Mouse (Mus musculus): ENCODE data around the gene Cstf1. TPM values are rescaled to one million over a fixed set of nuclear protein-coding genes. Genes with fewer than 3 reads are reported as not detected.
A peak's percentile ranks its signal among the peaks of the same experiment; 100 is the strongest.

Gene Cstf1
- polyA plus RNA-seq (2015; fragmentation: Nextera tagmentation; extraction: Ambion mirVana) = 39.4 and 39.5 TPM in 2 replicates

DNA sequence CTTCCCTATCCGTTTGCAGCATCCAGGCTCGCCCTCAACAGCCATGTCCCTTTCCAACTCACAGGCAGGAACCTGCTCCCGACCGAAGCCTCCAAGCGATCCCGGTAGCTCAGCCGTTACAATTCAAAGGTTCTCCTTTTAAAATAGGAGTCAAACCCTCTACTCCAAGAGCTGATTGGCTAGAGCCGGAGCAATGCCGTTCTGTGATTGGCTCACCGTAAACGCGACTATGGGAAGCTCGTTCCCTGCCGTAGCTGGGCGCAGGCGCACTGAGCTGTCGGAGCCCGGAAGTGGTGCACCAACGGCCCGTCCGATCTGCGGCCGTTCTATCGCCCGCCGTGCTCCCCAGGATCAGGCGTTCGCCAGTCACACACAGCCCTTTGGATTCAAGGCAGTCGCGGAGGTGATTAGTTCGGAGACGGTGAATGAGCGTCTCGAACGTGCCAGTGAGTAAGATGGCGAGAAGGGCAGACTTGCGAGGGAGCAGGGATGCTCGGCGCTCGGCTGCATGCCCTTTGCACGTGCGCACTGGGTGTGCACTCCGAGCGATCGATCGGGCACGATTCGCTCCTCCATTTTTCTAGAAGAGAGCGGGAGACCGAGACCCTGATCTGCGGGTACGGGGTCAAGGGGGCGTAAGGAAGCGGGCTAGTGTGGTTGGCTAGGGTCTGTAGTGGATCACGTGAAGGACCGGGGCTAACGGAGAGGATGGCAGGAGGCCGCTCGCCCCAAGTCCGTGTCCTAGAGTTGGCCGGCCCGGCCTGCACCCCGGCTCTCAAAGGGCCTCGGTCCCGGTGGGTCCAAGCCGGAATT, at the start of gene Cstf1, which contains the start of gene Aurka:
Gene Cstf1 (plus strand): TSS at position 271 of the 813 bp plus-strand sequence.
Gene Aurka (minus strand): TSS at position 125 of the 813 bp plus-strand sequence.
- H3K36me3 ChIP-seq = peaks cover 58% of the 10 kb centered on the region
- WGBS = under 1% methylated on average over 66 of the region's 66 CpGs
- H3K27ac ChIP-seq = peak within 1 kb of the TSS; percentile 81
- H3K4me3 ChIP-seq = peak within 1 kb of the TSS; percentile 97
- no peaks in the 10 kb centered on the region for H3K27me3 ChIP-seq
- peaks cover 33% of the 10 kb centered on the region for H3K4me1 ChIP-seq
- peak within 1 kb of the TSS; percentile 85 for H3K4me2 ChIP-seq (replicated peaks)
- ATAC-seq (ENCODE audit: low FRiP score, low read depth) = peak; percentile 98
- no peaks in the 10 kb centered on the region for H3K9me3 ChIP-seq
- H3K9ac ChIP-seq = peak within 1 kb of the TSS; percentile 96

DNA sequence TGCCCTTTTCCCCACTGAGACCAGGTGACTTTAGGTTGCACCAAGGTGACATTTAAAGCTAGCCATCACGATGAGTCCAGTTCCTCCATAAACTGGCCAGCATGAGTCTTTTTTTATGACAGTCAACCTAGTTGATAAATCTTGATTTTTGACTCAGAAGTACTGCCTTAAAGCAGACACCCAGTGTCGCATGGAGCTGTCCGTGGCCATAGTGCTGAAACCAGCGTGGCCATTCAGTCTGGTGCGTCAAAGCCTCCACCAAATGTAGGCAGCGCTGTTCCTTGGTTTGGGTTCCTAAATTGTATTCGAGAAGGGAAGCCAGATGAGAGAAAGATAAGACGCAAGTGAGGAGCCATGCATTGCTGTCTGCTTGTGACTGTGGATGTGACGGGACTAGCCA, 49.6 kb upstream of the Cstf1 start:
- H3K36me3 ChIP-seq = no peaks in the 10 kb centered on the region
- H3K4me2 ChIP-seq (replicated peaks) = no peak overlapping the region
- H3K4me3 ChIP-seq = no peak overlapping the region
- no peak overlapping the region for H3K27ac ChIP-seq
- no peak for ATAC-seq (ENCODE audit: low FRiP score, low read depth)
- H3K9ac ChIP-seq = no peak overlapping the region
- no peaks in the 10 kb centered on the region for H3K4me1 ChIP-seq
- peaks cover 7% of the 10 kb centered on the region; the same call in 1 of the 2 replicates for H3K27me3 ChIP-seq
- H3K9me3 ChIP-seq = no peaks in the 10 kb centered on the region
- WGBS = 12% methylated on average over 9 of the region's 9 CpGs

DNA sequence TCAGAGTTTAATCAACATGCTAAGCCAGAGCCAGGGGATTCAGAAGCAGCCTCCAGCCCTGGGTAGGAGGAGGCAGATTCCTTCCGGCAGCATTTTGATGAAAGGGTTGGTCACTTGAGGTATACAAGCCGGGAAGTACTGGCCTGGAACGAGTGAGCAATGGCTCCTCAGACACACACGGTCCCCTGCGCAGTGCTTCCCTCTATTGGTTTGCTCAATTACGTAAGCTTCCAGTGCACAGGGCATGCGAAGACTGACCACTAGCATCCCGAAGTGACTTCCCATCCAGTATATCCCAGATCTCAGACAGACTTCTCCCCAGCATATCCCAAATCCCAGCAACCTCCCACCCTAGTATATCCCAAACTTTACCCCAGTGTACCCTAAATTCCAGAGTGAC, 42.2 kb upstream of the Cstf1 start:
- Histone ChIP-seq H3K4me1 (0 out of 2 replicates have a peak, but pooled peaks cover 3% of the 10 kb centered on the region), H3K27me3 (peaks cover 29% of the 10 kb centered on the region), H3K9me3 (no peaks in the 10 kb centered on the region), H3K4me3 (no peak overlapping the region), H3K27ac (no peak overlapping the region), H3K36me3 (no peaks in the 10 kb centered on the region), H3K4me2 (replicated peaks) (no peak overlapping the region), H3K9ac (no peak overlapping the region)
- 65% methylated on average over 8 of the region's 8 CpGs for WGBS
- ATAC-seq (ENCODE audit: low FRiP score, low read depth) = no peak

DNA sequence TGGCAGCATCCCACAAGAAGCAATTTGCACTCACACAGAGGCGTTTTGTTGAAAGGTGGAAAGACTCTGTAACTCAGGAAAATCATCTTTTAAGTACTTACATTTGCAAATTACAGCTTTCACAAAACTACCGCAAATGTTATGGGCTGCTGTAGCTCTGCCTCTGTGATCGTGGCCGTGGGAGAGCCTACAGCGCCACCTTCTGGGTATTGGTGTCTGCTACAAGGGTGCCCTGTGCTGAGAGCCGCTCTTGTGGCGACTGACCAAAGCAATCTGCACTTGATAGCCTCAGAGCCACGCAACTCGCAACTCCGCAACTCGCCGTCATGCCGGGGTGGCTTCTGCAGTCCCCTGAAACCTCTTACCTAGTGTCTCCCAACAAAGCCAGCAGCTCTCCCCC, 41.3 kb upstream of the Cstf1 start:
- H3K4me2 ChIP-seq (replicated peaks) = no peak overlapping the region
- H3K4me1 ChIP-seq = 0 out of 2 replicates have a peak, but pooled peaks cover 3% of the 10 kb centered on the region
- no peak overlapping the region for H3K4me3 ChIP-seq
- WGBS = 9% methylated on average over 13 of the region's 13 CpGs
- no peaks in the 10 kb centered on the region for H3K36me3 ChIP-seq
- no peak overlapping the region for H3K9ac ChIP-seq
- no peak overlapping the region for H3K27ac ChIP-seq
- H3K9me3 ChIP-seq = no peaks in the 10 kb centered on the region
- peaks cover 29% of the 10 kb centered on the region for H3K27me3 ChIP-seq
- ATAC-seq (ENCODE audit: low FRiP score, low read depth) = no peak

DNA sequence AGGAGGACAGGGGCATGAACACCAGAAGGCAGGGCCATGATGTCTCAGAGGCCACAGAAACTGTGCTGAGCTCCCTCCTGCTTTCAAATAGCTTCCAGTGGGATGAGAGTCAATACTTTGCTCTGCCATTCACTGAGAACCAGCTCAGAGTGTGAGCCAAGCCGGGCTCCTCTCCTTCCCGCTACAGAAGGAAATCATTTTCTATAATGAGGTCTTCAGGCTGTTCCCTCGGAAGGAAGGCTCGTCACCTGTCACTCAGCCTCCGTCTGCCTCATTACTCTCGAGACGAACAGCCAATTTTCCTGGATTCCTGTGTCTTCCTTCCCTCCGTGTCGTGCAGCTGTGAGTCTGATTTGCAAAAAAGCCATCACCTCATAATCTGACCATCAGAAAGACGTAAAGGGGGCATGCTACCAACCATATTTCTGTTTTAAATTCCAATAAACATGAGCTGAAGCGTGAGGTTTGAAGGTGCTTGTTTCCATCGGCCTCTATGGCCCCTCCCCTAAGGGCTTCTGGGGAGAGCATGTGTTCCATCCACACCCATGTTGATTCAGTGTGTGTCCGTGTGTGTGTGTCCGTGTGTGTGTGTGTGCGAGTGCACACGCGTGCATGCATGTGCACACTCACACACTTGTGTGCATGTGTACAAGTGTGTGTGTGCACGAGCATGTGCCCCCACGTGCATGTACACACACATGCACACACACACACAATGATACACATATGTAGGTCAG, 32.1 kb upstream of the Cstf1 start:
- no peak overlapping the region for H3K27ac ChIP-seq
- no peak overlapping the region for H3K4me3 ChIP-seq
- no peak overlapping the region for H3K9ac ChIP-seq
- no peak overlapping the region for H3K4me2 ChIP-seq (replicated peaks)
- 0 out of 2 replicates have a peak, but pooled peaks cover 3% of the 10 kb centered on the region for H3K9me3 ChIP-seq
- WGBS = 51% methylated on average over 19 of the region's 19 CpGs
- ATAC-seq (ENCODE audit: low FRiP score, low read depth) = no peak
- 0 out of 2 replicates have a peak, but pooled peaks cover 4% of the 10 kb centered on the region for H3K4me1 ChIP-seq
- no peaks in the 10 kb centered on the region for H3K36me3 ChIP-seq
- no peaks in the 10 kb centered on the region for H3K27me3 ChIP-seq

DNA sequence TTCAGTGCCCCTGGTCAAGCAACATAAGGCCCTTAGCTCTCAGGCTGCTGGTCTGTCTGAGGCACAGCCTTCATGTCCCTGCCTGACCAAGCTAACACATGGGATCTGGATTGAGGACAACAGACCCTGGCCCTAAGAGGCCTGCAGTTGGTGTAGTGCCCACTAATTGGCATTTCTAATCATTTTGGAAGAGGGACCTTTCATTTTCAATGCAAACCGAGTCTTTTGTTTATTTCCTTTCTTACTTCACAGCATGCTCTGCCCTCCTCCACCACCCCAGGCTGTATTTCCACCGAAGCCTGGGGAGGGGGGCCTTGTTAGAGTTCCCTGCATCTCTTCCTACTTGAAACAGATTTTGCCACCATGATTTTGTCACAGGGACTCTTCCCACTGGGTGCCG, 29.5 kb upstream of the Cstf1 start:
- Histone ChIP-seq H3K27ac (no peak overlapping the region), H3K9me3 (0 out of 2 replicates have a peak, but pooled peaks cover 3% of the 10 kb centered on the region), H3K27me3 (no peaks in the 10 kb centered on the region), H3K9ac (no peak overlapping the region), H3K4me1 (peaks cover 17% of the 10 kb centered on the region), H3K36me3 (no peaks in the 10 kb centered on the region), H3K4me3 (no peak overlapping the region), H3K4me2 (replicated peaks) (no peak overlapping the region)
- no peak for ATAC-seq (ENCODE audit: low FRiP score, low read depth)
- WGBS = 61% methylated on average over 3 of the region's 3 CpGs

DNA sequence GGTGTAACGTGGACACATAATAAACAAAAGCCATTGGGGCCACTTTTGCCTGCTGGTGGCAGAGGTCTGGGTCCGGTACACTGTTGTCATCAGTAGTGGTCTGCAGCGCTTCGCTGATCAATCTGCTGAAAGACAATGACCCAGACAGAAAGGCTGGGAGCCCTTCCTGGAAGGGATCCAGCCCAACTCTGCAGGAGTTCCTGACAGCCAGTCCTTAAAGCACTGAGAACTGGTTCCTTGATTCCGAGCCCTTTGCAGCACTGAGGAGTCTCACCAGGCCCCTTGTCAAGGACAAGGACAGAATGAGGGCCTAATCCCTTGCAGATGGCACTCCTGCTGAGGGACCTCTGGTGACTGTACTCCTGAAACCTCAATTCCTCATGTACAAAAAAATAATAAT, 28.9 kb upstream of the Cstf1 start:
- no peak overlapping the region for H3K9ac ChIP-seq
- H3K4me2 ChIP-seq (replicated peaks) = no peak overlapping the region
- WGBS = 61% methylated on average over 5 of the region's 5 CpGs
- H3K27me3 ChIP-seq = peaks cover 3% of the 10 kb centered on the region; the same call in 1 of the 2 replicates
- no peak overlapping the region for H3K27ac ChIP-seq
- ATAC-seq (ENCODE audit: low FRiP score, low read depth) = no peak
- 0 out of 2 replicates have a peak, but pooled peaks cover 3% of the 10 kb centered on the region for H3K9me3 ChIP-seq
- H3K4me3 ChIP-seq = no peak overlapping the region
- H3K36me3 ChIP-seq = no peaks in the 10 kb centered on the region
- H3K4me1 ChIP-seq = peaks cover 20% of the 10 kb centered on the region

DNA sequence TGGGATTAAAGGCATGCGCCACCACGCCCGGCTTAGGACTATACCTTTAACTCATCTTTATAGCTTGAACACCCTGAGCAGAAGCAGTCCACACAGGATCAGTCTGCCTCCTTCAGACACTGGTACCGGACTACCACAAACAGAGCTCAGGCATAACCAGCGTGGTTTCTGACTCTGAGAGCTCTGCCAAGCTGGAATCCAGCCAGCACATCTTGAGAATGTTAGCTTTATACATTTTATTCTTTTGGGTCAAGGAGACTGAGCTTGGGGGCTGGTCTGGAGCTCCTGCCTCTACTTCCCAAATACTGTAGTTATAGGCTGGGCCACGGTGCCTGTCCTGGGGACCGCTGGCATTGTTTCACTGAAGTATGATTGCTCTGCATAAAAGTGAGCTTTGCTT, 26.7 kb upstream of the Cstf1 start:
- peaks cover 10% of the 10 kb centered on the region; the same call in 1 of the 2 replicates for H3K27me3 ChIP-seq
- no peak overlapping the region for H3K4me3 ChIP-seq
- peaks cover 21% of the 10 kb centered on the region for H3K4me1 ChIP-seq
- no peak overlapping the region for H3K9ac ChIP-seq
- H3K9me3 ChIP-seq = 0 out of 2 replicates have a peak, but pooled peaks cover 3% of the 10 kb centered on the region
- H3K4me2 ChIP-seq (replicated peaks) = no peak overlapping the region
- no peaks in the 10 kb centered on the region for H3K36me3 ChIP-seq
- WGBS = 83% methylated on average over 7 of the region's 7 CpGs
- ATAC-seq (ENCODE audit: low FRiP score, low read depth) = no peak
- no peak overlapping the region for H3K27ac ChIP-seq

DNA sequence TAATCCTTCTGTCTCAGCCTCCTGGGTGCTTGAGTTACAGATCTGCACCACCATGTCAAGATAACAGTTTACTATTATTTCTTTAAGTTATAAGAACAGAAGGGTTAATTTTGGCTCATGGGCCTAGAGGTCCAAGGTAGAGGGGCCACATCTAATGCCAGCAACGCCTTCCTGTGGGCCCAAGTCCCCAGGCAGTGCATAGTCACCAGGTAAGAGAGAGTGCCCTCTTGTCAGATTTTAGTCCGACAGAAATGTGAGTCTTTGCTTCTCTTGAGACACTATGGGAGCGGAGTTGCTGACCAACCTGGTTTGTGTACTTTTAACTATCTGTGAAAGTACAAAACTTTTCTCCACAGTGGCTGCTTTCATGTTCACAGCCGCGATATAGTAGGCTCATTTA, 25.8 kb upstream of the Cstf1 start:
- Histone ChIP-seq H3K27ac (peak overlapping the region; percentile 83), H3K9ac (no peak overlapping the region), H3K4me1 (peaks cover 21% of the 10 kb centered on the region), H3K9me3 (0 out of 2 replicates have a peak, but pooled peaks cover 3% of the 10 kb centered on the region), H3K27me3 (peaks cover 10% of the 10 kb centered on the region; the same call in 1 of the 2 replicates), H3K4me3 (peak overlapping the region; percentile 70), H3K4me2 (replicated peaks) (peak overlapping the region; percentile 98), H3K36me3 (no peaks in the 10 kb centered on the region)
- ATAC-seq (ENCODE audit: low FRiP score, low read depth) = no peak
- 33% methylated on average over 5 of the region's 5 CpGs for WGBS

DNA sequence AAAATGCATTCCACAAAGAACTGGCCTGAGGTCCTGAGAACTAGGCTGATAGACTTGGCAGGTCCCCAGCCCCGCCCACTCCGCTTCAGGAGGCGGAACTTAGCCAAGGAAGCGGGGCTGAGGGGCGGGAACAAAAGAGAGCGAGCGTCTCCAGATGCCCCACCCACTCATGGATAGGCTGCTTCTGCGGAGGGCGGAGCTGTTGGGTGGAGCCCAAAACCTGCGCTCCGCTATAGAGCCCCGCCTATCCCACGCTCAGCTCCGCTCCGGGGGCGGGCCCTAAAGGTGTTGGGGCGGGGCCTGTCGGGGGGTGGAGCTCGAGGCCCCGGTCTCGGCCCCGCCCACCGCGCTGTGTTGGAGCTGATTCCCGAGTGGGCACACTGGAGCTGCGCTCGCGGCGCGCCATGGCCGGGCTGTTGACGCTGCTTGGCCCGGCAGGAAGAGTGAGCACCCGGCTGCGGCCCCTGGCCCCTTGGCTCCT, 25.2 kb upstream of the Cstf1 start, which contains the start of gene Fam210b:
Gene Fam210b (plus strand): TSS at position 308 of the 481 bp plus-strand sequence.
- ATAC-seq (ENCODE audit: low FRiP score, low read depth) = peak; percentile 95
- under 1% methylated on average over 34 of the region's 35 CpGs for WGBS
- H3K27ac ChIP-seq = peak within 1 kb of the TSS; percentile 83

DNA sequence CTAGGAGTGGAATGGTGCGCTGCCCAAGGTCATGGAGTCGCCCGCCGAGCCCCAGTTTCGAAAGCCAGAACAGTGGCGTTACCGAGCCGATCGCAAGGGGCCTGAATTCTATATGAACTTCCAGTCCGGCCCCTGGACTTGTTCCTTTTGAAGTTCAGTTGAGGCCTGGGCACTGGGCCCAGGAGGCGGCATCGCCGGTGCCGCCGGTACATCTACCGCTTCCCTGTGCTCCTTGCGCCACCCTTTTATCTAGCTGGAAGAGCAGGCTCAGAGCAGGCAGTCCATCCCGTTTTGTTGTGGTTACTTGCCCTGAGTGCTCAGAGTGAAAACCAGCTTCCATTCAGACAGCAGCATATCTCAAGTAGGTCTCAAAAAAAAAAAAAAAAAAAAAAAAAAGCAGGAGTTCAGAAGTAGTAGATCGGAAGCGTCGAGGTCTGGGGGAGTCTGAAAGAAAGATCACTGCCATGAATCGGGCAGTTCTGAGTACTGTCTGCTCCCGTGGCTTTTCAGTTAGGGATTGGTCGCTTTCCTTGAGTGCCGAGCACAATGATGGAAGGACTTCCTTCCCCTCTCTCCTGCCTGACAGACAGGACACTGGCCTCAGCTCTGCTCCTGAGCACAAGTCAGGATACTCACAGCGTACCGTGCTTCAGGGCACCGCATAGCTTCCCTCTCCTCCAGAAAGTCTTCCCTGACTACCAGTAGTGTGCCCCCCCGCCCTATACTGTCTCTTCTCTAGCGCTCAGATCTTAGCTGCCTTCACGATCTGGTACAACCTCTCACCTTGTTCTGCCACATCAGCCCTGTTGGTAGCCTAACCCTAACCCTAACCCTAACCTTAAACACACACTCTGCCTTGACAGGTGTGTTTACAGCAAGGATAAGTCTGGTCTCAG, 24.2 kb upstream of the Cstf1 start:
- Histone ChIP-seq H3K36me3 (no peaks in the 10 kb centered on the region), H3K4me2 (replicated peaks) (peak overlapping the region; percentile 98), H3K27ac (no peak overlapping the region), H3K4me1 (peaks cover 21% of the 10 kb centered on the region), H3K27me3 (peaks cover 10% of the 10 kb centered on the region; the same call in 1 of the 2 replicates), H3K9me3 (0 out of 2 replicates have a peak, but pooled peaks cover 3% of the 10 kb centered on the region), H3K9ac (peak overlapping the region; percentile 73), H3K4me3 (peak overlapping the region; percentile 70)
- 9% methylated on average over 31 of the region's 31 CpGs for WGBS
- no peak for ATAC-seq (ENCODE audit: low FRiP score, low read depth)

More for the DNA sequence above, 25.2 kb upstream of the Cstf1 start, which contains the start of gene Fam210b:
- Histone ChIP-seq H3K9ac (peak within 1 kb of the TSS; percentile 73), H3K9me3 (0 out of 2 replicates have a peak, but pooled peaks cover 3% of the 10 kb centered on the region), H3K4me2 (replicated peaks) (peak within 1 kb of the TSS; percentile 98), H3K4me1 (peaks cover 21% of the 10 kb centered on the region), H3K4me3 (peak within 1 kb of the TSS; percentile 70), H3K27me3 (peaks cover 10% of the 10 kb centered on the region; the same call in 1 of the 2 replicates), H3K36me3 (no peaks in the 10 kb centered on the region)

Measured in limb, embryonic 13.5 days (tissue).